Mouse (Mus musculus) hindbrain, embryonic 10.5 days (tissue): ENCODE measurements at regions not wholly inside any gene's neighbourhood (a gene's known extent, or its start where the extent isn't known, plus 50 kb on each side); places are given as distances from the start of the nearest gene placed in this dataset.
"Not testable (repeated sequence)": the region's sequence is repeated elsewhere in the genome, so short reads cannot be mapped to it uniquely, and the experiment has no call there.

Experiments
- DNase-seq: peaks from one replicate; pipeline ENCODE4 v3.0.0-alpha.2; 2017; ENCODE audit warnings: low spot score
- H3K27ac ChIP-seq: fragments of 300-500 bp; sonication (generic); 2 replicates; pipeline ENCODE4 v1.5.1; 2016; ENCODE audit warnings: mild to moderate bottlenecking, moderate library complexity
- H3K27me3 ChIP-seq: fragments of 300-500 bp; sonication (generic); 2 replicates; pipeline ENCODE4 v1.6.1; 2016; ENCODE audit warnings: mild to moderate bottlenecking; ENCODE audit not compliant: poor library complexity, insufficient read depth, severe bottlenecking
- H3K36me3 ChIP-seq: fragments of 300-500 bp; sonication (generic); 2 replicates; pipeline ENCODE4 v1.6.1; 2016; ENCODE audit warnings: mild to moderate bottlenecking, moderate library complexity
- H3K4me1 ChIP-seq: fragments of 300-500 bp; sonication (generic); replicated peaks from 2 replicates; pipeline ENCODE4 v1.6.1; 2016; ENCODE audit warnings: mild to moderate bottlenecking
- H3K4me3 ChIP-seq: fragments of 300-500 bp; sonication (generic); 2 replicates; pipeline ENCODE4 v1.5.1; 2016; ENCODE audit warnings: mild to moderate bottlenecking, moderate library complexity
- H3K9me3 ChIP-seq: fragments of 300-500 bp; sonication (generic); 2 replicates; pipeline ENCODE4 v1.6.1; 2016; ENCODE audit warnings: mild to moderate bottlenecking, moderate library complexity
- WGBS: fragments of 180-500 bp; shearing (Covaris S2); methylation state at CpG from one replicate; pipeline ENCODE4 v1.1.7; 2016; 5-methylcytosine and 5-hydroxymethylcytosine counted together

- Histone ChIP-seq H3K9me3 (no peaks in the 10 kb centered on the region), H3K27ac (no peak overlapping the region)
These were observed 416.3 kb upstream of the Pdzrn3 start for GRCm38 (mm10) chr6:101793986-101794385.

GRCm38 (mm10) chr6:101777864-101778263, 400.2 kb upstream of the Pdzrn3 start:
- no peak for DNase-seq
- Histone ChIP-seq H3K27me3 (no peaks in the 10 kb centered on the region), H3K9me3 (no peaks in the 10 kb centered on the region; the same call in 1 of the 2 replicates), H3K4me3 (no peak overlapping the region), H3K27ac (no peak overlapping the region), H3K36me3 (no peaks in the 10 kb centered on the region), H3K4me1 (no peaks in the 10 kb centered on the region)
- WGBS: 92% methylated on average over 3 of the region's 3 CpGs

More at GRCm38 (mm10) chr6:101793986-101794385, 416.3 kb upstream of the Pdzrn3 start:
- Histone ChIP-seq H3K4me3 (no peak overlapping the region), H3K27me3 (no peaks in the 10 kb centered on the region), H3K36me3 (no peaks in the 10 kb centered on the region), H3K4me1 (no peaks in the 10 kb centered on the region)
- WGBS: 85% methylated on average over 2 of the region's 2 CpGs
- no peak for DNase-seq

- DNase-seq: no peak
- H3K36me3 ChIP-seq: no peaks in the 10 kb centered on the region
- H3K27me3 ChIP-seq: no peaks in the 10 kb centered on the region
- 79% methylated on average over 5 of the region's 5 CpGs for WGBS
- H3K9me3 ChIP-seq: no peaks in the 10 kb centered on the region; the same call in 1 of the 2 replicates
- no peak overlapping the region for H3K4me3 ChIP-seq
- H3K27ac ChIP-seq: no peak overlapping the region
- no peaks in the 10 kb centered on the region for H3K4me1 ChIP-seq
These were observed 395.5 kb upstream of the Pdzrn3 start for GRCm38 (mm10) chr6:101773151-101773550.

- no peak for DNase-seq
- Histone ChIP-seq H3K27me3 (no peaks in the 10 kb centered on the region), H3K4me3 (no peak overlapping the region), H3K27ac (no peak overlapping the region), H3K36me3 (no peaks in the 10 kb centered on the region), H3K9me3 (no peaks in the 10 kb centered on the region), H3K4me1 (no peaks in the 10 kb centered on the region)
- WGBS: 56% methylated on average over 3 of the region's 3 CpGs
These were observed 357.4 kb upstream of the Pdzrn3 start for GRCm38 (mm10) chr6:101735107-101735506.

- no peak overlapping the region for H3K27ac ChIP-seq
- no peaks in the 10 kb centered on the region for H3K27me3 ChIP-seq
- no peak for DNase-seq
- H3K4me1 ChIP-seq: no peaks in the 10 kb centered on the region
- H3K36me3 ChIP-seq: no peaks in the 10 kb centered on the region
- H3K4me3 ChIP-seq: no peak overlapping the region
- no peaks in the 10 kb centered on the region for H3K9me3 ChIP-seq
These were observed 342.8 kb upstream of the Pdzrn3 start for GRCm38 (mm10) chr6:101720513-101720912.

- Histone ChIP-seq H3K9me3 (no peaks in the 10 kb centered on the region), H3K27ac (no peak overlapping the region), H3K36me3 (no peaks in the 10 kb centered on the region), H3K4me3 (no peak overlapping the region), H3K4me1 (no peaks in the 10 kb centered on the region), H3K27me3 (no peaks in the 10 kb centered on the region)
- no peak for DNase-seq
- WGBS: 90% methylated on average over 2 of the region's 2 CpGs
These were observed 312.0 kb upstream of the Pdzrn3 start for GRCm38 (mm10) chr6:101689684-101690083.

- Histone ChIP-seq H3K4me3 (no peak overlapping the region), H3K4me1 (no peaks in the 10 kb centered on the region), H3K9me3 (no peaks in the 10 kb centered on the region), H3K27me3 (no peaks in the 10 kb centered on the region), H3K36me3 (no peaks in the 10 kb centered on the region), H3K27ac (no peak overlapping the region)
- DNase-seq: no peak
These were observed 308.9 kb upstream of the Pdzrn3 start for GRCm38 (mm10) chr6:101686578-101686977.

GRCm38 (mm10) chr6:101685734-101686133, 308.0 kb upstream of the Pdzrn3 start:
- Histone ChIP-seq H3K4me1 (no peaks in the 10 kb centered on the region), H3K9me3 (no peaks in the 10 kb centered on the region), H3K27me3 (no peaks in the 10 kb centered on the region), H3K4me3 (no peak overlapping the region), H3K27ac (no peak overlapping the region), H3K36me3 (no peaks in the 10 kb centered on the region)
- DNase-seq: no peak
- WGBS: 78% methylated on average over 8 of the region's 8 CpGs

GRCm38 (mm10) chr6:101684390-101684789, 306.7 kb upstream of the Pdzrn3 start:
- Histone ChIP-seq H3K9me3 (no peaks in the 10 kb centered on the region), H3K27ac (no peak overlapping the region), H3K27me3 (no peaks in the 10 kb centered on the region), H3K36me3 (no peaks in the 10 kb centered on the region), H3K4me3 (no peak overlapping the region), H3K4me1 (no peaks in the 10 kb centered on the region)
- DNase-seq: no peak
- 72% methylated on average over 2 of the region's 2 CpGs for WGBS

- Histone ChIP-seq H3K36me3 (no peaks in the 10 kb centered on the region), H3K27ac (no peak overlapping the region), H3K27me3 (no peaks in the 10 kb centered on the region), H3K4me1 (peaks cover 13% of the 10 kb centered on the region), H3K9me3 (no peaks in the 10 kb centered on the region), H3K4me3 (no peak overlapping the region)
- no peak for DNase-seq
- 86% methylated on average over 4 of the region's 4 CpGs for WGBS
These were observed 297.1 kb upstream of the Pdzrn3 start for GRCm38 (mm10) chr6:101674846-101675245.

- Histone ChIP-seq H3K27me3 (no peaks in the 10 kb centered on the region), H3K27ac (peak overlapping the region; percentile 78), H3K36me3 (no peaks in the 10 kb centered on the region), H3K4me3 (no peak overlapping the region), H3K9me3 (no peaks in the 10 kb centered on the region), H3K4me1 (peaks cover 26% of the 10 kb centered on the region)
- WGBS: 69% methylated on average over 5 of the region's 5 CpGs
- no peak for DNase-seq
These were observed 293.1 kb upstream of the Pdzrn3 start for GRCm38 (mm10) chr6:101670770-101671169.

GRCm38 (mm10) chr6:101669118-101669845, 291.6 kb upstream of the Pdzrn3 start:
- Histone ChIP-seq H3K4me3 (no peak overlapping the region), H3K36me3 (no peaks in the 10 kb centered on the region), H3K4me1 (peaks cover 26% of the 10 kb centered on the region), H3K27ac (peak overlapping the region; percentile 78), H3K27me3 (no peaks in the 10 kb centered on the region), H3K9me3 (no peaks in the 10 kb centered on the region)
- WGBS: 48% methylated on average over 5 of the region's 5 CpGs
- DNase-seq: peak; percentile 35

GRCm38 (mm10) chr6:101654351-101654750, 276.7 kb upstream of the Pdzrn3 start:
- no peak for DNase-seq
- 93% methylated on average over 6 of the region's 6 CpGs for WGBS
- H3K4me3 ChIP-seq: no peak overlapping the region
- H3K4me1 ChIP-seq: no peaks in the 10 kb centered on the region
- H3K27ac ChIP-seq: no peak overlapping the region
- H3K36me3 ChIP-seq: no peaks in the 10 kb centered on the region
- no peaks in the 10 kb centered on the region for H3K9me3 ChIP-seq
- H3K27me3 ChIP-seq: no peaks in the 10 kb centered on the region

GRCm38 (mm10) chr6:101650348-101650747, 272.7 kb upstream of the Pdzrn3 start:
- not testable (repeated sequence) for H3K9me3 ChIP-seq, H3K27ac ChIP-seq, H3K36me3 ChIP-seq, H3K27me3 ChIP-seq, H3K4me3 ChIP-seq, H3K4me1 ChIP-seq
- 12% methylated on average over 5 of the region's 6 CpGs for WGBS
- DNase-seq: peak; percentile 59
